Mouse (Mus musculus): ENCODE measurements at regions not wholly inside any gene's neighbourhood (a gene's known extent, or its start where the extent isn't known, plus 50 kb on each side); places are given as distances from the start of the nearest gene placed in this dataset.

GRCm38 (mm10) chr3:142941319-142942024 lies 59.7 kb upstream of the Pkn2 start:
- TF ChIP-seq CTCF (IDR thresholded peaks at IDR 0.05; ENCODE audit: extremely low read depth, insufficient read length, insufficient replicate concordance, low read depth, low read length) (no peak), POLR2A (IDR thresholded peaks at IDR 0.05; ENCODE audit: low read depth, low read length) (no peak)

Data from small intestine, adult 2 months (tissue).